ENCODE assay signal across 8 mouse cellular contexts in the genomic region with DNA sequence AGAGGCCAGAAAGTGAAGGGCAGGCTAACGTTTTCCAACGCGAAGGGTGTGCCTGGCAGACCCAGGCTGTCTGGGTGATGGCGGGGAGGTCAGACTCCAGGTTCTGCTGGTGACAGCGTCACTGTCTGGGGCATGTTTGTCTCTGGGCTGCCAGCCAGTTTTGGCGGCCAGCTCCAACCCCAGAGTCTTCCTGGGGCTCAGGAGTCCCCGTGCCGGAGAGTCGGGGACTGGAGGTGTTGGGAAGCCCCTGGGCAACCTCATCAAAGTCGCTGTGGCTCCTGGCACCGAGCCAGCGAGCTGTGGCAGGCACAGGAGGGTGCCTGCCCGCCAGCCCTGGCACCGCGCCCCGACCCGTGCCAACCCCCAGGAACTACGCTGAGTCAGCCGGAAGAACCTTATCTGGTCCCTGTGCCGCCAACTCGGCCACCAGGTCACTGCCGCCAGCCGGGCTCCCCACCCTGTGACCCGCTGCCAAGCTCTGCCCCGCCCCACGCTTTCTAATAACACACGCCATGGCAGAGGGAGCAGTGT. TPM values are rescaled to one million over a fixed set of nuclear protein-coding genes. Genes with fewer than 3 reads are reported as not detected.
DNase-seq lines count a peak whose midpoint lies in the region; ATAC-seq and TF ChIP-seq lines count a peak whose summit lies in the region.

No protein-coding gene starts in this region.

- H3K27me3 ChIP-seq in forebrain, postnatal 0 days (ENCODE audit: insufficient read depth, low read length), result no peaks in the 10 kb centered on the region
- H3K27me3 ChIP-seq in hindbrain, embryonic 15.5 days, result no peaks in the 10 kb centered on the region
- H3K27me3 ChIP-seq in liver, embryonic 14.5 days (ENCODE audit: control insufficient read depth, insufficient read depth, low read length), result no peaks in the 10 kb centered on the region
- no peaks in the 10 kb centered on the region for H3K27me3 ChIP-seq in neural tube, embryonic 14.5 days (ENCODE audit: control insufficient read depth, insufficient read depth, low read length)

- no peaks in the 10 kb centered on the region for H3K36me3 ChIP-seq in ES-E14 (ENCODE audit: control insufficient read depth, insufficient read depth, low read length, poor library complexity, severe bottlenecking)
- peaks cover 2% of the 10 kb centered on the region; the same call in 1 of the 2 replicates for H3K36me3 ChIP-seq in forebrain, postnatal 0 days (ENCODE audit: insufficient read depth)
- 0 out of 2 replicates have a peak, but pooled peaks cover 1% of the 10 kb centered on the region for H3K36me3 ChIP-seq in hindbrain, embryonic 15.5 days
- H3K36me3 ChIP-seq in liver, embryonic 14.5 days (replicated peaks; ENCODE audit: control insufficient read depth, insufficient read depth, low read depth), result no peaks in the 10 kb centered on the region; the same call in 1 of the 2 replicates
- peaks cover 13% of the 10 kb centered on the region for H3K36me3 ChIP-seq in neural tube, embryonic 14.5 days (ENCODE audit: control insufficient read depth, insufficient read depth, low read length)

- no peak overlapping the region for H3K9ac ChIP-seq in ES-E14 (ENCODE audit: insufficient read depth, low read depth, low read length, poor library complexity, severe bottlenecking)
- no peak overlapping the region for H3K9ac ChIP-seq in forebrain, postnatal 0 days
- 0 out of 2 replicates have a peak overlapping the region, but pooled peaks have one; percentile 23 for H3K9ac ChIP-seq in hindbrain, embryonic 15.5 days
- H3K9ac ChIP-seq in liver, embryonic 14.5 days (replicated peaks), result no peak overlapping the region
- H3K9ac ChIP-seq in neural tube, embryonic 14.5 days (replicated peaks; ENCODE audit: low read depth, low read length), result peak overlapping the region; percentile 25; the same call in 1 of the 2 replicates

- 36% methylated on average over 27 of the region's 27 CpGs for WGBS in forebrain, postnatal 0 days
- WGBS in hindbrain, embryonic 15.5 days, result 31% methylated on average over 27 of the region's 27 CpGs
- WGBS in liver, embryonic 14.5 days (ENCODE audit: insufficient replicate concordance), result 52% methylated on average over 27 of the region's 27 CpGs
- WGBS in neural tube, embryonic 14.5 days, result 48% methylated on average over 27 of the region's 27 CpGs

- no peaks in the 10 kb centered on the region for H3K9me3 ChIP-seq in ES-E14 (ENCODE audit: control insufficient read depth, insufficient read depth, low read depth, low read length)
- no peaks in the 10 kb centered on the region for H3K9me3 ChIP-seq in forebrain, postnatal 0 days (ENCODE audit: low read length)
- H3K9me3 ChIP-seq in hindbrain, embryonic 15.5 days, result no peaks in the 10 kb centered on the region
- H3K9me3 ChIP-seq in liver, embryonic 14.5 days (ENCODE audit: control insufficient read depth, low read length), result no peaks in the 10 kb centered on the region
- H3K9me3 ChIP-seq in neural tube, embryonic 14.5 days (ENCODE audit: control insufficient read depth, low read length), result no peaks in the 10 kb centered on the region

- 0 out of 2 replicates have a peak overlapping the region, but pooled peaks have one; percentile 19 for H3K4me2 ChIP-seq in forebrain, postnatal 0 days (ENCODE audit: low read depth)
- H3K4me2 ChIP-seq in hindbrain, embryonic 15.5 days, result peak overlapping the region; percentile 27; the same call in 1 of the 2 replicates
- peak overlapping the region; percentile 24; the same call in 1 of the 2 replicates for H3K4me2 ChIP-seq in liver, embryonic 14.5 days (ENCODE audit: low read depth)
- H3K4me2 ChIP-seq in neural tube, embryonic 14.5 days (ENCODE audit: low read depth, low read length), result no peak overlapping the region

- no peak for TF ChIP-seq EP300 in liver, embryonic 14.5 days (IDR thresholded peaks at IDR 0.05; ENCODE audit: low read depth)

- no peak for DNase-seq in ES-E14 (ENCODE audit: low read depth, low spot score)
- peak; percentile 96 for DNase-seq in adrenal gland, postnatal 14 days
- DNase-seq in forebrain, postnatal 0 days, result no peak
- no peak for DNase-seq in liver, embryonic 14.5 days (ENCODE audit: low read depth in 3 of 3, low spot score in 3 of 3)
- peak; percentile 86 to 89 for DNase-seq in urinary bladder, postnatal 36 days (ENCODE audit: low spot score in 2 of 2)
- DNase-seq in layer of hippocampus, adult 18-20 months (ENCODE audit: low spot score in 2 of 2), result no peak

- no peak for ATAC-seq in forebrain, postnatal 0 days
- no peak for ATAC-seq in hindbrain, embryonic 15.5 days (ENCODE audit: low FRiP score, low read depth)
- peak; percentile 32; the same call in 1 of the 2 replicates for ATAC-seq in liver, embryonic 14.5 days (ENCODE audit: insufficient read depth)
- ATAC-seq in neural tube, embryonic 14.5 days (ENCODE audit: low read depth), result no peak

- no peak overlapping the region for H3K27ac ChIP-seq in ES-E14 (ENCODE audit: insufficient read depth, low read depth, low read length, poor library complexity, severe bottlenecking)
- H3K27ac ChIP-seq in forebrain, postnatal 0 days (ENCODE audit: low read depth, low read length), result no peak overlapping the region
- H3K27ac ChIP-seq in hindbrain, embryonic 15.5 days (replicated peaks), result no peak overlapping the region
- H3K27ac ChIP-seq in liver, embryonic 14.5 days, result no peak overlapping the region; the same call in 1 of the 2 replicates
- H3K27ac ChIP-seq in neural tube, embryonic 14.5 days (ENCODE audit: low read depth, low read length), result 0 out of 2 replicates have a peak overlapping the region, but pooled peaks have one; percentile 3

- peak overlapping the region; percentile 24 to 36; a peak in 2 of 4 replicates for H3K4me3 ChIP-seq in ES-E14 (ENCODE audit: insufficient read depth in 1 of 2, low read depth in 1 of 2, low read length in 2 of 2, poor library complexity in 1 of 2, severe bottlenecking in 1 of 2)
- no peak overlapping the region for H3K4me3 ChIP-seq in forebrain, postnatal 0 days (ENCODE audit: low read depth, low read length)
- no peak overlapping the region for H3K4me3 ChIP-seq in hindbrain, embryonic 15.5 days
- no peak overlapping the region for H3K4me3 ChIP-seq in liver, embryonic 14.5 days (ENCODE audit: insufficient read depth in 1 of 2, low read depth in 2 of 2, low read length in 2 of 2)
- H3K4me3 ChIP-seq in neural tube, embryonic 14.5 days (ENCODE audit: low read depth, low read length), result no peak overlapping the region

- in situ Hi-C loops in ES-E14 (cut with MboI; ENCODE audit: low sequenced_read_pairs in 2 of 2, unreplicated experiment in 2 of 2), result no loop called here

- no peak for TF ChIP-seq CTCF in forebrain, postnatal 0 days (IDR thresholded peaks at IDR 0.05; ENCODE audit: low read depth)
- no peak for TF ChIP-seq CTCF in liver, embryonic 14.5 days (IDR thresholded peaks at IDR 0.05; ENCODE audit: low read depth)

- H3K4me1 ChIP-seq in ES-E14 (ENCODE audit: control insufficient read depth in 2 of 2, insufficient read depth in 2 of 2, low read length in 2 of 2, poor library complexity in 1 of 2), result peaks cover 0 to 1% of the 10 kb centered on the region in 2 experiments; a peak in 1 of 4 replicates
- no peaks in the 10 kb centered on the region for H3K4me1 ChIP-seq in forebrain, postnatal 0 days (ENCODE audit: insufficient read depth)
- H3K4me1 ChIP-seq in hindbrain, embryonic 15.5 days (replicated peaks), result peaks cover 46% of the 10 kb centered on the region
- peaks cover 0 to 11% of the 10 kb centered on the region in 2 experiments; a peak in 3 of 4 replicates for H3K4me1 ChIP-seq in liver, embryonic 14.5 days (replicated peaks; ENCODE audit: control insufficient read depth in 2 of 2, insufficient read depth in 2 of 2, low read length in 1 of 2)
- H3K4me1 ChIP-seq in neural tube, embryonic 14.5 days (ENCODE audit: control insufficient read depth, insufficient read depth, low read length), result peaks cover 25% of the 10 kb centered on the region

RNA-seq across cellular contexts. Expression of a gene that starts 10.1 kb away (rescaled TPM):
- 10.8 and 16.3 TPM in 2 replicates for total RNA-seq in ES-E14 (2012; rRNA removed)
- total RNA-seq in adrenal gland, postnatal 14 days (2021), result 5.9 and 6.9 TPM in 2 replicates
- total RNA-seq in forebrain, postnatal 0 days (2014; rRNA removed), result 7.1 and 7.9 TPM in 2 replicates
- 1.0 and 2.1 TPM in 2 replicates for polyA plus RNA-seq in forebrain, postnatal 0 days (2015; fragmentation: Nextera tagmentation; extraction: Ambion mirVana)
- polyA plus RNA-seq in hindbrain, embryonic 15.5 days (2015; fragmentation: Nextera tagmentation; extraction: Ambion mirVana), result 2.9 and 3.2 TPM in 2 replicates
- 5.5 and 6.4 TPM in 2 replicates for polyA plus RNA-seq in liver, embryonic 14.5 days (2012; rRNA removed)
- 3.4 and 3.9 TPM in 2 replicates for polyA plus RNA-seq in liver, embryonic 14.5 days (2014; fragmentation: Nextera tagmentation; extraction: Ambion mirVana)
- polyA plus RNA-seq in neural tube, embryonic 14.5 days (2014; fragmentation: Nextera tagmentation; extraction: Ambion mirVana), result 3.3 and 5.1 TPM in 2 replicates
- 1 to 10 TPM; 5.5 to 5.8 TPM for total RNA-seq in layer of hippocampus, adult 18-20 months (2021)

RNA-seq across cellular contexts. Expression of a gene that starts 16.0 kb away (rescaled TPM):
- total RNA-seq in ES-E14 (2012; rRNA removed), result 24.0 and 28.2 TPM in 2 replicates
- 75.8 and 82.8 TPM in 2 replicates for total RNA-seq in adrenal gland, postnatal 14 days (2021)
- 117 and 129 TPM in 2 replicates for total RNA-seq in forebrain, postnatal 0 days (2014; rRNA removed)
- polyA plus RNA-seq in forebrain, postnatal 0 days (2015; fragmentation: Nextera tagmentation; extraction: Ambion mirVana), result 282 and 333 TPM in 2 replicates
- polyA plus RNA-seq in hindbrain, embryonic 15.5 days (2015; fragmentation: Nextera tagmentation; extraction: Ambion mirVana), result 258 and 289 TPM in 2 replicates
- polyA plus RNA-seq in liver, embryonic 14.5 days (2012; rRNA removed), result 34.7 and 41.4 TPM in 2 replicates
- 38.5 and 46.0 TPM in 2 replicates for polyA plus RNA-seq in liver, embryonic 14.5 days (2014; fragmentation: Nextera tagmentation; extraction: Ambion mirVana)
- polyA plus RNA-seq in neural tube, embryonic 14.5 days (2014; fragmentation: Nextera tagmentation; extraction: Ambion mirVana), result 253 and 265 TPM in 2 replicates
- 100 to 1,000 TPM; 366 to 401 TPM for total RNA-seq in layer of hippocampus, adult 18-20 months (2021)

RNA-seq across cellular contexts. Expression of a gene that starts 20.2 kb away (rescaled TPM):
- total RNA-seq in ES-E14 (2012; rRNA removed), result 0.85 and 2.4 TPM in 2 replicates
- total RNA-seq in adrenal gland, postnatal 14 days (2021), result 0.98 and 1.5 TPM in 2 replicates
- 4.2 and 5.4 TPM in 2 replicates for total RNA-seq in forebrain, postnatal 0 days (2014; rRNA removed)
- 3.4 and 3.6 TPM in 2 replicates for polyA plus RNA-seq in forebrain, postnatal 0 days (2015; fragmentation: Nextera tagmentation; extraction: Ambion mirVana)
- 2.7 and 3.1 TPM in 2 replicates for polyA plus RNA-seq in hindbrain, embryonic 15.5 days (2015; fragmentation: Nextera tagmentation; extraction: Ambion mirVana)
- 0.17 and 0.30 TPM in 2 replicates for polyA plus RNA-seq in liver, embryonic 14.5 days (2012; rRNA removed)
- 0.11 TPM in 1 of 2 replicates, not detected in the other for polyA plus RNA-seq in liver, embryonic 14.5 days (2014; fragmentation: Nextera tagmentation; extraction: Ambion mirVana)
- polyA plus RNA-seq in neural tube, embryonic 14.5 days (2014; fragmentation: Nextera tagmentation; extraction: Ambion mirVana), result 2.2 and 2.3 TPM in 2 replicates
- 1 to 10 TPM; 6.7 to 7.8 TPM for total RNA-seq in layer of hippocampus, adult 18-20 months (2021)

RNA-seq across cellular contexts. Expression of a gene that starts 23.0 kb away (rescaled TPM):
- total RNA-seq in ES-E14 (2012; rRNA removed), result 155 and 195 TPM in 2 replicates
- total RNA-seq in adrenal gland, postnatal 14 days (2021), result 30.3 and 36.6 TPM in 2 replicates
- 58.2 and 84.6 TPM in 2 replicates for total RNA-seq in forebrain, postnatal 0 days (2014; rRNA removed)
- polyA plus RNA-seq in forebrain, postnatal 0 days (2015; fragmentation: Nextera tagmentation; extraction: Ambion mirVana), result 91.9 and 107 TPM in 2 replicates
- polyA plus RNA-seq in hindbrain, embryonic 15.5 days (2015; fragmentation: Nextera tagmentation; extraction: Ambion mirVana), result 93.6 and 94.7 TPM in 2 replicates
- polyA plus RNA-seq in liver, embryonic 14.5 days (2012; rRNA removed), result 22.3 and 24.7 TPM in 2 replicates
- polyA plus RNA-seq in liver, embryonic 14.5 days (2014; fragmentation: Nextera tagmentation; extraction: Ambion mirVana), result 58.4 TPM in 2 replicates
- polyA plus RNA-seq in neural tube, embryonic 14.5 days (2014; fragmentation: Nextera tagmentation; extraction: Ambion mirVana), result 87.0 and 103 TPM in 2 replicates
- total RNA-seq in layer of hippocampus, adult 18-20 months (2021), result 10 to 100 TPM; 40.3 to 42.1 TPM

RNA-seq across cellular contexts. Expression of a gene that starts 26.3 kb away (rescaled TPM):
- 2.3 and 8.3 TPM in 2 replicates for total RNA-seq in ES-E14 (2012; rRNA removed)
- not detected in 2 replicates for total RNA-seq in adrenal gland, postnatal 14 days (2021)
- not detected in 2 replicates for total RNA-seq in forebrain, postnatal 0 days (2014; rRNA removed)
- polyA plus RNA-seq in forebrain, postnatal 0 days (2015; fragmentation: Nextera tagmentation; extraction: Ambion mirVana), result 34.4 and 39.2 TPM in 2 replicates
- polyA plus RNA-seq in hindbrain, embryonic 15.5 days (2015; fragmentation: Nextera tagmentation; extraction: Ambion mirVana), result 3.0 TPM in 1 of 2 replicates, not detected in the other
- not detected in 2 replicates for polyA plus RNA-seq in liver, embryonic 14.5 days (2012; rRNA removed)
- not detected in 2 replicates for polyA plus RNA-seq in liver, embryonic 14.5 days (2014; fragmentation: Nextera tagmentation; extraction: Ambion mirVana)
- polyA plus RNA-seq in neural tube, embryonic 14.5 days (2014; fragmentation: Nextera tagmentation; extraction: Ambion mirVana), result 5.9 and 9.1 TPM in 2 replicates
- total RNA-seq in layer of hippocampus, adult 18-20 months (2021), result not detected

Comparison
In these comparisons a context has a peak if more than half of its experiments do, and no peak if none do; other contexts are left out.
1. DNase-seq: peak in adrenal gland, postnatal 14 days (single experiment) and urinary bladder, postnatal 36 days (2 of 2); none in ES-E14 (single experiment), forebrain, postnatal 0 days (single experiment), liver, embryonic 14.5 days (0 of 3) and layer of hippocampus, adult 18-20 months (0 of 2).
2. H3K4me3 ChIP-seq: peak in ES-E14 (2 of 2); none in forebrain, postnatal 0 days (single experiment), hindbrain, embryonic 15.5 days (single experiment), liver, embryonic 14.5 days (0 of 2) and neural tube, embryonic 14.5 days (single experiment).
3. H3K9ac ChIP-seq: peak in hindbrain, embryonic 15.5 days (single experiment) and neural tube, embryonic 14.5 days (single experiment); none in ES-E14 (single experiment), forebrain, postnatal 0 days (single experiment) and liver, embryonic 14.5 days (single experiment).